Mouse (Mus musculus): ENCODE measurements around the gene Ism1.

Ism1 gene

DNA sequence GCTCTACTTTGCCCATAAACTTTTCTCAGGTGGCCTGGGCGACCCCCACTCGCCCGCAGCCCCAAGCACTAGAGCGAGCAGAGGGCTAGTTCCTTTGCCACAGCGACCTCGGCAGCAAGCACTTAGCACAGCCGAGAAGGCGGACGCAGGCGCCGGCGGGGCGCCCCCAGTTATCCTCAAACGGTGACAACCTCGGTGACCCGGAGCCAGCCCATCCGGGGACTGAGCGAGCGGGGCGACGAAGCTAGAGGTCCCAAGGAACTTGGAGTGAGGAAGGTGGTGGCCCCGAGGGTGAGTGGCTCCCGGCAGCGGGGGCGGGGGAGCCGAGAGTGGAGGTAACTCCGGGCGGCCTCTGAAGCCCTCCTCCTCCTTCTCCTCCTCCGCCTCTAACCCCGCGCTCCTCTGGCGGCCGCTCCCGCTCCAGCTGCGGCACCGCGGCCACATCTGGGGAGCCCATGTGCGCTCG is at the start of gene Ism1:
Ism1 (plus strand) TSS at position 370 of the 466 bp plus-strand sequence.
- DNase-seq (ENCODE audit: low spot score in 2 of 2) = peak; percentile 13 to 31

DNA sequence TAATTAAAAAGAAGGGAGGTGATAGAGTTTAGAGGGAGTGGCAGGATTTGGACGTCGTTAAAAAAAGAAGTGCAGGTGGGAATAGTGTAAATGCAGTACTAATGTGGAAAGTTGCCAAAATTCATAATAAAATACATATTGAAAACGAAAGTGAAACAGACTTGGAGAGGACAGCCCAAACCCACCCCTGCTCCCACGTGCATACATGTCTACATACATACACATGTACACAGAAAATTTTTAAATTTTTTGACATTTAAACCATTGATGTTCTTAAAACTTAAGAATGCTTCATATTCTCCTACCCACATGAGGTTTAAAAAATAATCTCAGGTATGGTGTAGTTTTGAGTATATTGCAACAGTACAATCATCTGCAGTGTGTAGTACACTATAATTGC is 49.2 kb upstream of the Ism1 start:
- DNase-seq (ENCODE audit: low spot score in 2 of 2) = no peak

DNA sequence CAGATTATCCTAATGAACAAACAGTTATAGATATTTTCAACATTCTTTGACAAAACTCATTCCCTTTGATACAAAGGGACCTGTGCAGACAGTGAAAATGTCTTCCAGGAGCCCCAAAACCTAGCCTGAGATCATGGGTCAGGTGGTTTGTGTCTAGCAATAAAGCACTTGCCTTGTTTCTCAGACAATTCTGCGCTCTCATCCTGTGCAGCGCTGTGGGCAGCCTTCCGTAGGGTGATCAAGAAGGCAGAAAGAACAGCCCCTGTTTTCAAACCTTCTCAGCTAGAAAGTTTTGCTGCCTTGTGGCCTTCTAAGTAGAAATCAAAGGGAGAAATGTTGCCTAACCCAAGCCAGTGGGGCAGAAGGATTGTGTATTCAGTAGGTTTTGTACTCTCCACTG is 48.3 kb upstream of the Ism1 start:
- DNase-seq (ENCODE audit: low spot score in 2 of 2) = no peak

DNA sequence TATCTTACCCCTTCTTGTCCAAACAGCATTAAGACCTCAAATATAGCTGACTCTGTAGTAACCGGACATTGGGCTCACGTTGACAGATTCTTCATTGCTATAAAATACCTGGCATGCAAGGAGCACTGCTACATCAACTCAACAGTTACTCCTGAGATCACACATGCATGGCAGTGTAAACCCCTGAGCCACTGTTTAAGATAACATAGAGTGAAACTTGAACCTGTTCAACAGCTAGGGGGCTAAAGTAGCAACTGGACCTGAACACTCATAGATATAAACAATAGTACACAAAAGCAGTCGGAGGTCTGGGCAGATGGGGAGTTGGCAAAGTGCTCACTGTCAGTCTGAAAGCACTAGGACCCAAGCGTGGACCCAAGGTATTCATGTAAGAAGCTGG is 43.5 kb upstream of the Ism1 start:
- no peak for DNase-seq (ENCODE audit: low spot score in 2 of 2)

DNA sequence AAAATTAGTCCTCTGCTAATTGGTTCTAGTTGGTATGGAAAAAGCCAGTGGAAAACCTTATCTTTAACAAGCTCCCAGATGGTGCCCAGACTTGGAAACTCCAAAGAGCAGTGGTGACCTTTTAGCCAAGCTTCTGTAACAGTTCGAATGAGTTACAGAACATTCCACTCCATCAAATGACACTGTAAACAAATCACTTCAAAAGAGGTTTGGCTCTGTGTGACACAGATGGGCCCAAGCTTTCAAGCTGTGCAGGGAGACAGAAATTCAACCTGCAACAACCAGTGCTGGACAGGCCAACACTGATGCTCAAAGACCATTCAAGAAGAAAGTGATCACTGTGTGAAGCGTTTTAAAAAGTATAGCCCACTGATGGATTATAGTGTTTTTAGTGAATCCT is 40.1 kb upstream of the Ism1 start:
- DNase-seq (ENCODE audit: low spot score in 2 of 2) = no peak

DNA sequence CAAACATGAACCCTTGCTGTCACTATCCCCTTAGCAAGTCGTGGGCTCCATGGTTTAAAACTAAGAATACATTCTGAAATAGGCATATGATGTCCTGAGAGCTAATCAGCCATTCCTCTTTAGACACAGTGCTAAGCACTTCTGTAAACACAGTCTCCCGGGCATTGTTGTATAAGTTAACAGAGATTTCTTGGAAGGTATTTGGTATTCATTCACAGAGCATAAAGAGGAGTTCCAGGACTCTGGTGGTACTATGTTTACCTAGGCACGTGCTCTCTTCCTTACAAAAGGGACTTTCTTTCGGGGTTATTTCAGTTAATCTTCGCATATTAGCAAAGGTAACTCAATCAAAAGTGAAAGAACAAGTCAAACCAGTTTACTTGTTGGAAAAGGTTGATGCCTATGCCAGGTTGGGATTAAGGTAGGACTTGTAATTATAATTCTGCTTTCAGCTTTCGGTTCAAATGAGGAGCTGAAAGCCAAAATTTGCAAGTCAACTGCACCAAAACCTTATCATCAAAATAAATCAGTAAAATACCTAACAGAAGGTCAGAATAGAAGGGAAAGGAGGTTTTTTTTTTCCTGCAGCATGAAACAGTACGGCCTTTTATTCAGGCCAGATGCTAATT is 36.1 kb upstream of the Ism1 start:
- DNase-seq (ENCODE audit: low spot score in 2 of 2) = no peak

DNA sequence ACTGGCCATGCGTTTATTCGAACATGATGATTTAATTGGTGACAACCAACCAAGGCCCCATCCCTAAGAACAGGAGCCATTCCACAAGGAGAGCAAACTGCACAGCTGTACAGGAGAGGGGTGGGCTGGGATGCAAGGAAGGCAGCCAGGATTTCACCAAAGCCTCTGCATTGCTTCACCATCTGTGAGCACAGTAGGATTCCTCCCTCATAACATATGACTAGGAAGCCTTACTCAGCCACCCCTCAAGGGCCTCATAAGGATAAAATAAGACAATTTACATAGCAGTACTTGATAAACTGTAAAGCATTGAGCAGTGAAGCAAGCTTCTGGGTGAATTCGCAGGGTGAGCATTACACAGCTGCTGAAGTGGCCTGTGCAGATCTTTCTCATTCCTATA is 28.5 kb upstream of the Ism1 start:
- peak; percentile 2 to 26 for DNase-seq (ENCODE audit: low spot score in 2 of 2)

DNA sequence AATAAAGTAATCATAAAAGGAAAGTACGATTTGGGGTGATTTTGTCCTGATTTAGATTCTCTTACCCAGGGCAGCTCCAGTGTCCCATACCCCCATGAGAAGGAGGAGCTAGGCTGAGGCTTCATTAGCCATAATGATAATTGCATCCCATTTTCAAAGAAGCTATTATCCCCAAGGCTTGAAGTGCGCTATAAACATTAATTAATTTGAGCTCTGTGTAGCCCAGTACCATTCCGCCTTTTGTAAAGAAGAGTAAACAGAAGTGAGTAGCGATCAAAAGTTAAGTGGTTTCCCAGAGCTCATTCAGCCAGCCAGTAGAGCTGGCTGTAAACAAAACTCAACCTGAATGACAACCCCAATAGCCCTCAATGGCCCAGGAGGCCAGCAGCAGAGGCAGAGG is 21.2 kb upstream of the Ism1 start:
- no peak for DNase-seq (ENCODE audit: low spot score in 2 of 2)

DNA sequence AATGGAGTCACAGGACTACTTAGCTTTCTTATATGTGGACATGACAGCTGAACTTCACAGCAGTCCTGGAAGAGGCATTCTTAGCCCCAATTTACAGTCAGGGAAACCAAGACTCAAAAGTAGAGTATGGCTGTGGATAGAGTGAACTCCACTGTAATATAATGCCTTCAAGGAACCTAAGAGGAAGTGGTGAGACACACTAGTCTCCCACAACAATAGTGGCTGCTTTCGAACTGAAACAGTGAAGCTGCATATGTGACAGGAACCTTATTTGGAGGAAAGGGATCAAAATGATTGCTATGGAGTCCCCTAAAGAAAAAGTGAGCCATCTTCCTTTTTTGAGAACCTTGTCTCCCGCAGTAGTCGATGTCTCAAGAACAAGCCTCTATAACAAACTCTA is 6.1 kb upstream of the Ism1 start:
- no peak for DNase-seq (ENCODE audit: low spot score in 2 of 2)

DNA sequence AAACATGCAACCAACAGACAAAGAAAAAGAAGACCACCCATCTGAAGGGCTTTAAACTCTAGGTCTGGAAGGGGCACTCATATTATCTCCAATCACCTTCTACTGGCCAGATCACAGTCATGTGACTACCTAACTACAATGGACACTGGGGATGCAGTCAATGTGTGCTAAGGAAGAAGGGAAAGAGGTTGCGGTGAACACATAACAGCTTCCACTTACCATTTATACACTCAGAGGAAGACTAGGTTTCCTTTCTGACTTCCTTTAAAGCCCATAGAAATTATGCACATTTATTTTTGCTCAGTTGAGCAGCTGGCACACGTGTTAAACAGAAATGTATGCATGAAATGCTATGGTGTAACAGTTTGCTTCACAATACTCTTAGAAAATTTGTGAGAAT is 5.6 kb upstream of the Ism1 start:
- no peak for DNase-seq (ENCODE audit: low spot score in 2 of 2)

DNA sequence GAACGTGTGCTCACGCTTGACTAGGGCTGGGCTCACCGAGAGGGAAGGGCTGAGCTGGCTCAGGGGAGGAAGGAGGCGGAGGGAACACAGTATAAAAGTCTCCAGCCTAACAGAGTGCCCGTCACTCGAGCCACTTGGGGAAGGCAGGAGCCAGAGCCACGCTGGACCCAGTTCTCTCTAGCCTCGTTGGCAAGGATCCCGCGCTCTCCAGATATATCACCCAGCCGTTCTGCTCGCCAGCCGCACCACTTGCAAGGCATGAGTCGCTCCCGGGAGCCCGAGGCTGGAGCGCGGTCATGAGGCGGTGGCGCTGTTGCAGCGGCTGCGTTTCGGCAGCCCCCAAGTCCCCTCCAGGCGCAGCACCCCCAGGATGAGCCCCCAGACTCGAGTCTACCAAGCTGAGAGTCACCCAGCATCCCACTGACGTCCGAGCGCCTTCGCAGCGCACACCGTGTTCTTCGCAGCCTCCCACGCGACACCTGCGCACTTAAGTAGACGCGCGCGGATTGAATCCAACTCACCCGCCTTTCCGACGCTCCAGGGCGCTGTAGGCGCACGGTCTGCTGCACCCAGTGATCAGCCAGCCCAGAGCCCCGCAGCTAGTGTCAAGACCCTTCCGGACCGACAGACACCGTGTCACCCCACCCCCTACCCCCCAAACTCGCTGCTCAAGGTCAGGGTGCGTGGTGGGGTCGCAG is 764 bp upstream of the Ism1 start:
- DNase-seq (ENCODE audit: low spot score in 2 of 2) = peak; percentile 80 to 84

DNA sequence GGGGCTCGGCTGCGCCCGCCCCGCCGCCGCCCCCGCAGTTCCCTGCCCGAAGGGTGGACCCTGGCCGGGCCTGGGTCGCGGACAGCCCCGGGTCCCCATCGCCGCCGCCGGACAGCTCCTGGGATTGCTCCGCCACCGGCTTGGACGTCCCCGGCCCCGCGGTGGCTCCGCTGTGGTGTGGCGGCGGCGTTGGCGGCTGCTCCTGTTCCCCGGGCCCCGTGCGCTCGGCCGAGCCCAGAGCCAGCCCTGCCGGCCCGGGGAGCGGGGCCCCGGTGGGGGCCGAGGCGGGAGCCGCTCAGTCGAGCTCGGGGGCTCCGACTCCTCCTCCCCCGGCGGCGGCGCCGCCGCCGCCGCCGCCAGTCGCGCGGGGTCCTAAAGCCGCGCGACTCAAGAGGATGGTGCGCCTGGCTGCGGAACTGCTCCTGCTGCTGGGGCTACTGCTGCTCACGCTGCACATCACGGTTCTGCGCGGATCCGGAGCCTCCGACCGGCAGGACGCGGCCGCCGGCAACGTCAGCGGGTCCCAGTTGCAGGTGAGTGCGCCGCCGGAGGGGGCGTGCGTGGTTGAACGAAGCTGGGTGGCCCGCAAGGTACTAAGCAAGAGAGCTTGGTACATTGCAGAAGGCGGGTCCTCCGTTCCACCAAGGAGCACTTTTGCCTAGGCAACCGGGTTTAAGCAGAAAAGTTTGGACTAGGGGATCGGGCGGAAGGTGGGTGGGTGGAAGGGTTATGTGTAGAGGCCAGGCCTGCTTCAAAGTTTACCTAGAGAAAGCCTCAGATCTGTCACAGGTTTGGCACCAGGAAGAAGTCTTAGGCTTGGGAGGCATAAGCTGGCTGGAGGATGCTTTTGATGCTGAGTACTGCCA is 530 bp downstream of the Ism1 start:
- peak; percentile 53 to 63 for DNase-seq (ENCODE audit: low spot score in 2 of 2)

DNA sequence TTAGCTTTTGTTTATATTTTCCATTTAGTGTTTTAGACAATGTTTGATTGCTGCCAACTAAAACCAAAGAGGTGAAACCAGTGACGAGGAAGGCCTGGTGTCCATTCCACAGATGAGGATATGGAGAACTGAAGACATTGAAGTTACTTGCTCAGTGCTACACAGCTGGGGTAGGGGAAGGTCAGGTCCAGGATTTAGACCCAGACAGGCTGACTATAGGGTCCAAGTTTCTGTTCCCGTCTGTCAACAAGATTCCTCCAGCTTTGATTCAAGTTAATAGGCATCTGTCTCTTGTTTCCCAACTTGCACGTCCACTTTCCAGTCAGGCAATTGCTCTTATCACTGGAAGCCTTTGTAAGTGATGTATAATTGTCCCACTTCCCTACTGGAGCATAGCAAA is 4.6 kb downstream of the Ism1 start:
- DNase-seq (ENCODE audit: low spot score in 2 of 2) = no peak

DNA sequence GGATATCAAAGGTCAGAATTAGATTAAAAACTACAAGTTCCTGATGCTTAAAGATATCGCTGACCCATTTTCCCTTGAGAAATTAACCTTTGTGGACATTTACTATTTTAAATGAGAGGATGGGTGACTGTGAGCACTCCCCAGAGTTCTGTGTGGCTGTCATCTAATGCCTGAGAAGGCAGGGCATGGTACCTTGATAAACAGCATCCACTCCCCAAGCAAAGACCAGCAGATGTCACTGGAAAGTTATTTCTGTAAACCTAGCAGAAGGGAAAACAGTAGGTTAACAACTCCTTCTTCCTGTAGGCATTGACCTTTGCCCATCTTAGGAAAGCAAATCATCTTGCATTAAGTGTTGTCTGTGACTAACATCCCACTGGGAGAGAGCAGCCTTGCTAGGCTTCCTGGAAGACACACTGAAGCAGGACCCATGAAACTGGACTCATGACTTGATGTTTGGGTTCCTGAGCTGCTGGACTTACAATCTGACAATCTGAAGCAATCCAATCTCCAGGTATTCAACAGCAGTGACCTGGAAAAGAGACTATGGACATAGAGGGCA is 11.5 kb downstream of the Ism1 start:
- no peak for DNase-seq (ENCODE audit: low spot score in 2 of 2)

DNA sequence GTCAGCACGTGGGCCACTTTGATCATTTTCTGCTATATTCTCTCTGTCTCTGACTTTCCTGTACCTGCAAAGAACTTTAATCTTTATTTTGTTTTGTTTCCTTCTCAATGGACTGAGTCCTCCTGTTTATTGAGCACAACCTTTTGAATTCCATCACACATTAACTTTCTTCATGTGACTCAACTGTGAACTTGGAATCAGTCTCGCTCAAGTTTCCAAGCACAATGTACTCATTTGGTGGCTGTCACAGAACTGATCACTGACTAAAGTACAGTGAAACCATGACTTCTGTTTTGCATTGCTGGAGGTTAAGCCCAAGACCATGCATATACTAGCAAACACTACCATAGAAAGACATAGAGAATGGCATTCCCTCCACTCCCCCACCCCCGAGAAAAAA is 15.5 kb downstream of the Ism1 start:
- no peak for DNase-seq (ENCODE audit: low spot score in 2 of 2)

DNA sequence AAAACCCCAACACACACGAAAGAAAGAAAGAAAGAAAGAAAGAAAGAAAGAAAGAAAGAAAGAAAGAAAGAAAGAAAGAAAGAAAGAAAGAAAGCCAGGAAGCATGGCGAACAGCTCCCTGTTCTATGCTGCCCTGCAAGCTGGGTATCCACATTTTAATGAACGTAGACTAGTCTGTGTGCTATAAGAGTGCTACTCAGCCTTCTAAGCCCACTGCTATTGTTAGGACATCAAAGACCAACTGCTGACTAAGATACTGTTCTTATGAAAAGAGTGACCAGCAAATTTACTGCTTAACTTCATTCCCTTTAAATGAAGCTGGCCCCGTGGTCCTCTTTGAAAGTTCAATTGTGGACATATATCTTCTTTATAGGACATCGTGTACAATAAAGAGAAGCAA is 16.7 kb downstream of the Ism1 start:
- DNase-seq (ENCODE audit: low spot score in 2 of 2) = no peak

DNA sequence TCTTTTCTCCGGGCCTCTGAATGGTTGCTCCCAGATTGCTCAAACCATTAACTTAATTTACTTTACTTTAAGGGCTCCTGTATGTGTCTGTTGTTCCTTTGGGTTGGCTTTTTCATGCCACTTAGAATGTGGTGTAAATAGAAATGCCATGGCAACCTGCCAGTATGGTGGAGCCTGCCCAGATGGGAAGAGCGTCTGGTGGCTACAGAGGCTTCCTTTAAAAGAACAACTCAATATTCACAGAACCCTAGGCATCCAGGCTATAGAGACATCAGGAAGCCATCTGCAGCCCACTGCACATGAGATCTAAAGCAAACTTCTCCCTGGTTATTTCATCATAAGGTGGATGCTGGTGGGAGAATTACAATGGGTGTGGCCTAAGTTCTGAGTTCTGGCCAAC is 18.6 kb downstream of the Ism1 start:
- no peak for DNase-seq (ENCODE audit: low spot score in 2 of 2)

DNA sequence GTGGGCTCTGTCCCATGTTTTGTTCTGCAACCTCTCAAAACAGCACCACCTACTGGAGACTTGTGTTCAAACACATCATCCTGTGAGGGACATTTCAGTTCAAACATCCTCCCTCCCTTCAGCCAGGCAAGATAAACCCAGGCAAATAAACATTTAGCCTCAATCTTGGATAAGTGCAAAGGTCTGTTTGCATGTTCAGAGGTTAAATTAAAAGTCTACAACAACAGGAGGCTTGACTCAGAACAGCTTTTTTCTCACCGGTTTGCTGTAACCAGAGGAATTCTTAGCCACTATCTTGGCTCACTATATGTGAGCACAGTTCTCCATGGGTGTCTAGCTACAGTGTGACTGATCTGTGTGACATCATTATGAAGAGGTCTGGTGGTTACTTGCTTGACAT is 22.6 kb downstream of the Ism1 start:
- no peak for DNase-seq (ENCODE audit: low spot score in 2 of 2)

DNA sequence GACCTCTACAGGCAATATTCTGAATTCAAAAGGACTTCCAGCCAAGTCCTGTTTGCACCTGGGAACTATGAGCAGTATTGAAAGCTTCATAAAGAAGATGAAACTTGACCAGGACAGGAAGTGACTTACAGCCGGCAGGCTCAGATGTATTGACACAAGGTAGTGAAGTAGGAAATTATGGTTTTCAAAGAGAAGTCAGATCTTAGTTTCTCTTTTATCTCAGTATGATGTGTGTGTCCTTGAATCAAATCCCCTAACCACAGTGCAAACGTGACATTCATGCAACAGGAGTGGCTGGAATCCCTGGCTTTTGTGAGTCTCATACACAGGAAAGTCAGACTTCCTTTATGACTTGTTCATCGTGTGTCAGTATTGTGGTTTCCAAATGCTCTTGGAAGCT is 27.0 kb downstream of the Ism1 start:
- DNase-seq (ENCODE audit: low spot score in 2 of 2) = no peak

DNA sequence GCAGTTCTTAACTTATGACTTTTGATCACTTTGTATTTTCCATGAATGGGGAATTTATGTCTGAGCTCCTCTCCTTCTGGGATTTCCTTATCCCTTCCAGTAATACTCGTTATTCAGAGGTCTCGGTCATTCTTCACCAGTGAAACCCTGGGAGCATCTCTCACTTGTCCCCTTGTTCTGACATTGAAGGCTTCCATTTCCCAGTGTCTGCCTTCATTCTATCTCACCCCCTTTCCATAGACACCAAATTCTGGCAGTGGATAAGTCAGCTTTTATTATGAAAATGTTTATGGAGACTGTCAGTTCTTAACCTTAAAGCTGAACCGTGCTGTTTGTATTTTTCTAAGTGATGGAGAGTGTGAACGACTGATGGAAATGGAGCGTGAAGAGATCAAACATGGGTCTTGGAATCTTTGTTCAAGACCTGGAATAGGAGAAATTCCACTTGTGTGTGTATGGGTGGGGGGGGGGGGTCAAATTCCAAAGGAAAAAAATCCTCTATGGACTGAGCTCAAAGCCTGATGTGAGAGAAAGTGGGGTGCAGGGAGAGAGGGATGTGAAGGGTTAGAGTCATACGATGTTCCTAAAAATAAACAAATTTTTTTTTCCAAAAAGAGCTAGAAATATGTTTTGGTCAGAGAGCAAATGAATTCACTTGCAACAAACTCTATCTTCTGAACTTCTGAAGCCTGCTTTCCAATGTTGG is 30.4 kb downstream of the Ism1 start:
- no peak for DNase-seq (ENCODE audit: low spot score in 2 of 2)

DNA sequence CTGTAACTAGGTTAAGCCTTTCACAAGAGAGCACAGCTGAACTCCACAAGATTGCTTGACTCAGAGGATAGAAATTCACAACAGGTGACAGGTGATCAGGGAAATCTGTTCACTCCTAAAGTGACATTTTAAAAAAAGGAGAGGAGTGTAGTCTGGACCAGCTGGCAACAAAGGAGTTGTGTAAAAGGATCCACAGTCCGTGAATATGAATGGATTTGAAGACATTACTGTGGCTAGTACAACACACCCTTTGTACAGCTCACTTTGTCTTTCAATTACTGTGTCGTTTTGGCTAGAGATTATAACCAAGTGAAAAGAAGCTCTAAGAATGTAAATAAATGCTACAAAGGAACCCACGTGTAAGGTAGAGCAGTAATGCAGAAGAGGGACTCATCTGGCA is 33.7 kb downstream of the Ism1 start:
- DNase-seq (ENCODE audit: low spot score in 2 of 2) = no peak

DNA sequence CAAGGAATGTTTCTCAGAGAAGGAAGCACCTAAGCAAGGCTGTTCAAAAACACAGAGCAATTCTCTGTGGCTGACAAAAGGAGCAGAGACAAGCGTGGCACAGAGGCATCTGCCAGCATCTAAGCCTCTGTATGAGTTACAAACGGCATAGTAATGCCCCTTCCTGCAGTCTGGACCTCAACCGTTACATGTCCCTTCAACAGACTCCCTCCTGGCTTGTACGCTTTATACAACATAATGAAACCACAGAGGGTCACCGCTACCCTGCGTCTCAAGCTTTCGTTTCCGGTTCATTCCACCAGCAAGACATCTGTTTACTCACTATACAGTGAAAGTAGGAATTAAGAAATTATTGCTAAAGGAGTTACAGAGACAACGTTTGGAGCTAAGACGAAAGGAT is 34.1 kb downstream of the Ism1 start:
- no peak for DNase-seq (ENCODE audit: low spot score in 2 of 2)

All from right cerebral cortex, postnatal 36 days (tissue).